ENCODE assay signal across 9 mouse cellular contexts in genomic region chr1:11657341-11658060, GRCm38 (mm10).
DNase-seq lines count a peak whose midpoint lies in the region; ATAC-seq and TF ChIP-seq lines count a peak whose summit lies in the region.
"Had no signal": no experiment of that assay in that cellular context is flagged by ENCODE, and none has a peak within 500 bp of the region (broad histone marks: within the 10 kb centered on the region; RNA-seq: fewer than 3 reads in every experiment).

No protein-coding gene starts in this region.

- H3K9me3 ChIP-seq in intestine, postnatal 0 days (ENCODE audit: control insufficient read depth), result no peaks in the 10 kb centered on the region
- H3K9me3 ChIP-seq in stomach, postnatal 0 days (ENCODE audit: control insufficient read depth, low read length), result no peaks in the 10 kb centered on the region

- peak; percentile 88 for TF ChIP-seq CTCF in intestine, postnatal 0 days (IDR thresholded peaks at IDR 0.05; ENCODE audit: low read depth)
- peak; percentile 93 for TF ChIP-seq CTCF in stomach, postnatal 0 days (IDR thresholded peaks at IDR 0.05; ENCODE audit: low read depth)

- H3K4me1 ChIP-seq in intestine, postnatal 0 days (replicated peaks; ENCODE audit: control insufficient read depth, insufficient read depth, low read length), result no peaks in the 10 kb centered on the region
- H3K4me1 ChIP-seq in stomach, postnatal 0 days (replicated peaks; ENCODE audit: control insufficient read depth, insufficient read depth), result no peaks in the 10 kb centered on the region

- no peak overlapping the region for H3K27ac ChIP-seq in intestine, postnatal 0 days (ENCODE audit: low read depth, low read length)
- H3K27ac ChIP-seq in stomach, postnatal 0 days (replicated peaks), result no peak overlapping the region
- H3K27ac ChIP-seq: heart, embryonic 13.5 days had no signal

- DNase-seq in CD4-positive, CD25-positive, alpha-beta regulatory T cell, adult 2 months (ENCODE audit: low read depth, low spot score), result peak; percentile 50
- peak; percentile 45 for DNase-seq in thymus, postnatal 0 days (ENCODE audit: low spot score)
- DNase-seq in thymus, adult 18-20 months, result no peak
- peak; percentile 44 for DNase-seq in fibroblast of lung, adult 2 months (ENCODE audit: low read depth)
- DNase-seq in lung, postnatal 14 days, result peak; percentile 54
- DNase-seq in stomach, postnatal 0 days (ENCODE audit: low spot score), result peak; percentile 16

- no peaks in the 10 kb centered on the region for H3K36me3 ChIP-seq in intestine, postnatal 0 days (ENCODE audit: control insufficient read depth, insufficient read depth)
- no peaks in the 10 kb centered on the region for H3K36me3 ChIP-seq in stomach, postnatal 0 days (ENCODE audit: control insufficient read depth, insufficient read depth, low read length)
- H3K36me3 ChIP-seq: heart, embryonic 13.5 days had no signal

- no peaks in the 10 kb centered on the region for H3K27me3 ChIP-seq in intestine, postnatal 0 days (replicated peaks; ENCODE audit: control insufficient read depth, insufficient read depth, low read length)
- H3K27me3 ChIP-seq in stomach, postnatal 0 days (ENCODE audit: control insufficient read depth, insufficient read depth, low read length), result no peaks in the 10 kb centered on the region
- H3K27me3 ChIP-seq: heart, embryonic 13.5 days had no signal

- ATAC-seq in CD4-positive, CD25-positive, alpha-beta regulatory T cell, adult 4 months, result no peak
- no peak for ATAC-seq in intestine, postnatal 0 days
- no peak for ATAC-seq in stomach, postnatal 0 days (ENCODE audit: low FRiP score, low TSS enrichment)

- WGBS in intestine, postnatal 0 days, result 57% methylated on average over 2 of the region's 2 CpGs
- WGBS in stomach, postnatal 0 days, result 61% methylated on average over 2 of the region's 2 CpGs

- no peak for TF ChIP-seq EP300 in stomach, postnatal 0 days (optimal IDR thresholded peaks at IDR 0.05)

- H3K4me3 ChIP-seq in intestine, postnatal 0 days (ENCODE audit: low read depth, low read length), result no peak overlapping the region
- H3K4me3 ChIP-seq in stomach, postnatal 0 days (ENCODE audit: low read depth, low read length), result no peak overlapping the region
- H3K4me3 ChIP-seq: heart, embryonic 13.5 days had no signal

- H3K9ac ChIP-seq in intestine, postnatal 0 days (ENCODE audit: low read depth, low read length), result no peak overlapping the region
- no peak overlapping the region for H3K9ac ChIP-seq in stomach, postnatal 0 days (ENCODE audit: low read length)
- H3K9ac ChIP-seq: heart, embryonic 13.5 days had no signal

- no peak overlapping the region for H3K4me2 ChIP-seq in intestine, postnatal 0 days (replicated peaks; ENCODE audit: low read depth)
- no peak overlapping the region for H3K4me2 ChIP-seq in stomach, postnatal 0 days (replicated peaks; ENCODE audit: low read depth)
- H3K4me2 ChIP-seq: heart, embryonic 13.5 days had no signal

Comparison
In these comparisons a context has a peak if more than half of its experiments do, and no peak if none do; other contexts are left out.
1. DNase-seq: peak in CD4-positive, CD25-positive, alpha-beta regulatory T cell, adult 2 months (single experiment), thymus, postnatal 0 days (single experiment), fibroblast of lung, adult 2 months (single experiment), lung, postnatal 14 days (single experiment) and stomach, postnatal 0 days (single experiment); none in thymus, adult 18-20 months (0 of 2).